Mouse (Mus musculus) frontal cortex, postnatal 36 days (tissue): Measurements from ENCODE around the gene Gnao1.
A peak's percentile ranks its signal among the peaks of the same experiment; 100 is the strongest.

Experiments
- DNase-seq, 2 experiments: peaks; one replicate each; pipeline ENCODE4 v3.0.0; 2022; ENCODE audit warnings: low spot score in 2 of 2

The Gnao1 gene

DNA sequence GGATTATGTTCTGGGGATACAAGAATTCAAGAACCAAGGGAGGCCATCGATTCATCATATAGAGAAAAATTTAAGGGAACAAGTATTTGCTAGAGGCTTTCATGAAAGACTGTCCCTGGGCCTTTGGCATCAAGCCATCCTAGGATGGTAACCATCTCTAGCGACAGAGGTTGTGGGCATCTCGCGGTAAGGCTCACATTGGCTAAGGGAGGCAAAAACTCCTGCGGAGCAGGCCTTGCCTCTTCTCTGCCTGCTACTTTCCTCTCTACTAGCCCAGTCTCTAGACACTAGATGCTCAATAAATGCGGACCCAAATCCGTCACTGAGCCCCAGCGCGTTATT, at the start of gene Gnao1:
Gene Gnao1 (plus strand): TSS at position 281 of the 342 bp plus-strand sequence.
- DNase-seq, result no peak

DNA sequence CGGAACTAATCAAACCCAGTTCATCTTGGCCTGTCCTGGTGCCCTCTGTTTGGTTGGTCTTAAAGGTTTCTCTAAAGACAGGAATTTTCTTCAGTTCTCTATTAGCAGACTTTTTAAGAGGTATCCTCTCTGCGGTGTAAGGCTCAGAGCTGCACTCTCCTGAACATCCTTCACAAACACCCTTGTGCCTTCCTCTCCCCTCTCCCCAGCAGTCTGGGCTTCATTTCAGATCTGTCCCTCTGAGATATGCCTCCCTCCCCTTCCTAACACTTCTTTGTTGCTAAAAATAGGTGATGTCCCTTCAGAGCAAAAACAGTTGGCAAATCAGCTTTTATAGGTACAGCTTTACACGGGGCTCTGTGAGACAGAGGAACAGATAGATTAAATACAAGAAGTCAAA, 32.2 kb upstream of the Gnao1 start:
- DNase-seq, result no peak

DNA sequence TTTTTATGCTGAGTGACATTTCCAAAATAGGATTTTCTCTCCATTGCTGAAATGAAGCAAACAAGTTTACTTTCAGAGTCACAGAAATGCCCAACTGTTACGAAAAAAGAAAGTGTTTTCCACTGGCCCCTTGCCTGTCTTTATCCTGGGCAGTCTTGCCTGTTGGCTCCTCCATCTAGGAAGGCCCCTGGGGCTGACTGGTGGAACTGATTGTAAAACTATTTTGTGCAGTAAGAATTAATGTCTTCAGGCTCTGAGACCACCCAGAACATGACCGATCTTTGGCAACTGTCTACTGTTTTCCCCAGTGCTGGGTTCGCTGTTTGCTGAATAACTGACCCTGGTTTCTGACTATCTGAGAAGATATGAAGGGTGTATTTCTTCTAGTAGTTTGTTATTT, 540 bp upstream of the Gnao1 start:
- DNase-seq, result no peak

DNA sequence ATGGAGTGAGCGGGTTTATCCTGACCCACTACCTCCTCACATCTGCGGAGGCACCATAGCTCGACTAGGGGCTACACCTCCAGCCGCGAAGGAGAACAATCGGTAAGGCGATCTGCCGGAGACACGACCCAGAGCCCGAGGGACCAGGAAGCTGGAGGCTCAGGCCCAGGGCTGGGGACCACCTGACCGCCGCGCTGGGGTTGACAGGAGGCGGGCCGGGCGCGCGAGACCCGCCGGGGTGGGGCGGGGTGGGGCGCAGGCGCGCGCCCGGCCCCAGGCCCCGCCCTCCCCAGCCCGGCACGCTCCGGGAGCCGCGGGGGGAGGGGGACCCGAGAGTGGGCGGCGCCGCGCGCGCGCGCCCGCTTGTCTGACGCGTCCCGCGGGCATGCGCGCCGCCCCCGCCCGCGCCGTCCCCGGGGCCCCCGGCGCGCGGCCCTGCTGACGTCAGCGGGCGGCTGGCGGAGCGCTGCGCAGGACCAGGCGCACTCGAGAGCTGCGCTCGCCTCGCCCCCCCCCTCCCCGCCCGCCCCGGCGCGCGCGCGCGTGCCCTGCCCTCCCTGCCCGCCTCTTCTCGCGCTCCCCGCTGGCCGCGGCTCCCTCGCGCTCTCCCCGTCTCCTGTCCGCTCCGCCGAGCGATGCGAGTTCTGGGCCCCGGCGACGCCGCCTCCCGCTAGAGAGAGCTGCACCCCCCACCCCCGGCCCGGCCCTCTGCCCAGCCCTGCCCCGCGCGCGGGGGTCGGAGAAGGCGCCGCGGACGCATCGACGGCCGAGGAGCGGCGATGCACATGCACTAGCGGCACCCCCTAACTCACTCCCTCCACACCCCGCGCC, 477 bp downstream of the Gnao1 start:
- peak; percentile 78 to 84 for DNase-seq

DNA sequence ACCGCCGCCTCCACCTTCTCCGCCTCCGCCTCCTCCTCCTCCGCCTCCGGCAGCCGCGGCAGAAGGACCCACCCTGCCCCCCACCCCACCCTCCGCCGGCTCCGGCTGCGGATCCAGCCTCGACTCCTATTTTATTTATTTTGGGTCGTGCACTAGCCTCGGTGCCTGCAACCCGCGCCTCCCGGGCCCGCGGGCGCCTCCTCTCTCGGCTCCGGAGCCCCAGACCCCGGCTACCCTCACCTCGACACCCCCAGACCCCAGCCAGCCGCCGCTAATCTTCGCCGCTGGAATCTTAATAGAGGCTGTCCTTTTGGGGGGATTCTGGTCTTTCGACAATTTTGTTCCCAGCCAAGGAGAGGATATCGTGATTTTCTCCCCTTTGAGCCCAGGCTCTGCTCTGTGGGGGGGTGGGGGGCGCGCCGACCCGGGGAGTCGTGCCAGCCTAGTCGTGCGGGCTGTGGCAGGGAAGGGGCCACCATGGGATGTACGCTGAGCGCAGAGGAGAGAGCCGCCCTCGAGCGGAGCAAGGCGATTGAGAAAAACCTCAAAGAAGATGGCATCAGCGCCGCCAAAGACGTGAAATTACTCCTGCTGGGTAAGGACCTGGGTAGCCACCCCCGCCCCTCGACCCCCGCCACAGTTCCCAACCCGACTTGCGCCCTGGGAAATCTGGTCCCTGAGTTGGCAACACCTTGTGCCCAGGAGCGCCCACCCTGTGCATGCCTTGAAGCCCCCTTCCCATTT, 1.3 kb downstream of the Gnao1 start:
- DNase-seq, result no peak

DNA sequence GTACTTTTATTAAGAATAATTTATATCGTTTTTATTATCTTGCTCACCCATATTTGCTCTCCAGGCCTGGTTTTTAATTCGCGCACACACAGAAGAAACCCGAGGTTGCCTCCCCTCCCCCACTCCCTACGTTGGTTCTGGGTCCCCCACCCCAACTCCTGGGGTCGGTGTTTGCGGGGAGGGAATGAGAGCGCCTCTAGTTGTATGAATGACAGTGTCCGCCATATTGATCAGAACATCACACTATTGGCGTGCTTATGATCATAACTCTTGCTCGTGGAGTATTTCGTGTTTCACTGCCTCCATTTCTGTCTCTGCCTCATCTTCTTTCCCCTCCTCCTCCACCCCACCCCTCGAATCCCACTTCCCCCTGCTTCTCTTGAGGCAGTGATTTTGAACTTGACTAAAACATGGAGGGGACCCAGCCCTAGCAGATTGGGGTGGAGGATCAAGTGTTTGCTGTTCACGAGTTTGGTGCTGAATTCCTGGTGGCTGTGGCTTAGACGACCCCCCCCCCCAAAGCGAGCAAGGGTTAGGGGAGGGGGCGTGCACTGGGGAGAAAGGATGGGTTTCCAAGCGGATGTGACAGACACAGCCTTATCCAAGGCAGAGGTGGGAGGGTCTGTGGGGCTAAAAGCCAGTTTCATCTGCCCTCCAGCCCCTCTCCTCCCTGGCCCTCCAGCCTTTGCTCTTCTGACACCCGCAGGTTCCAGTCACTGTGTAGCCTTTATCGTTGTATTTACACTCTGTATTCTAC, 2.1 kb downstream of the Gnao1 start:
- DNase-seq, result no peak

DNA sequence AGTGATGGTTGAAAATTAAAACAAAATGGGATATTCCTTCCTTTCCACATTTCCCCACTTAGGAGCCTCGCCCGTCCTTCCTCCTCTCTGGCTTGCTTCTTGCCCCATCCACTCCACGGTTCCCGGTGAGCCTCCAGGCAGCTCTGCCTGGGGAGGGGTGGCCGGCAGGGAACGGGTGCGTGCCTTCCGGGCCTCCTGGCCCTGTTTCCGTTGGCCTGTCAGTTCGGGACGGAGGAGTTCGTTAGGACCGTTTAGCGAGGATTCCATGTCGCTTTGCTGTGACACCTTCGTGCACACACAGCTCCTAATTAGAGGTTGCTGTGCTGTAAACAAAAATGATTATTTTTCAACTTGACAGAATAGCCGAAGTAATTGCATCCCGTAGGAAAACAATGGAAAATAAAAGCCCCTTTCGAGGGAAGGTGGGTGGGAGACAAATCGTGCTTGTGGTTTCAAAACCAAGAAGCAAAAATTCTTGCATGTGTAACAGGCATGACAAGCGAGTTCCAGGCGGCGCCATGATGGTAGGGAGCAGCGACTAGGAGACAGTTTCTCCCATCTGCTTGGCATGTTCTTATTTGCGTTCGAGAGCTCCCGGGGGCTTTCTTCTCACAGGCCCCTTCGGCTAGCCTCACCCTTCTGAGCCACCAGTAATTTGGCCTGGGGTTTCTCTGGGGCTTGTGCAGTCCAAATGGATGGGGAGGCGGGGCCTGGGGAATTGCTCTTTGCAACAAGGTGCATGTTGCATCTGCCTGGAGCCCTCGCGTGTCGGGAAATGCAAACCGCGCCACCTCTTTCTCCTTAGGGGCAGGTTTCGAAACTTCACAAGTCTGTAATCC, 3.0 kb downstream of the Gnao1 start:
- peak in 1 of 2 experiments; percentile 65 for DNase-seq

DNA sequence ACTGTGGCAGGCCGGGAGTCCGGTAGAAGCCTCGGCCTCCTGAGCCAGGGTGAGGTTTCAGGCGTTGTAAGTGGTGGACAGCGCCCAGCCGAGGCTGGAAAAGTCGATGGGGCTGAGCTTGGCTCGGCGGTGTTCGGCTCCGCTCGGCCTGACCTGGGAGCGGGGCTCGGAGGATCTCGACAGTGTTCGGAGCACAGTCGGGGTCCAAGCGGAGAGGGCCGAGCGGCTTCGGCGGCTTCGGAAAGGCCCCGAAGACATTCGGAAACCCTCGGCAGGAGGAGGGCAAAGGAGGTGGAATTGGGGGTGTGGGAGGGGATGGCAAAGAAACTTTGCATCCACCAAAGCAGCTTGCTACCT, 3.6 kb downstream of the Gnao1 start:
- DNase-seq, result peak; percentile 87 to 93

DNA sequence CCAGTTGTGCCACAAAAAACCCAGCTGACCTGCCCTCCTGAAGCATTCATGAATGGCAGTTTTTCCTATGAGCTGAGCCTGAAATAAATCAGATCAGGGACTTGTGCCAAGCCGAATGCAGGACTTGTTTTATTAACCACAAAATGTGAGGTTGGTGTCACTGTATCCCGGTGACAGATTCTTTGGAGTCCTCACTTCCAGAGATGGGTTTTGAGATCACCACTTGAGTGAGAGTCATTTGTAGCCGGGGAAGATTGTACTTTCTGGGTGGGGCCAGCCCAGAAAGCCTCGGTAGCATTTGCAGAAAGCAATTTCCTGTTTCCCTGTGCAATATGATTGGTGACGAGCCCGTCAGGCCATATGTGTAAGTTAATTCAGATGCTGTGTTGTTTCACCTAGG, 4.5 kb downstream of the Gnao1 start:
- DNase-seq, result peak in 1 of 2 experiments; percentile 47

DNA sequence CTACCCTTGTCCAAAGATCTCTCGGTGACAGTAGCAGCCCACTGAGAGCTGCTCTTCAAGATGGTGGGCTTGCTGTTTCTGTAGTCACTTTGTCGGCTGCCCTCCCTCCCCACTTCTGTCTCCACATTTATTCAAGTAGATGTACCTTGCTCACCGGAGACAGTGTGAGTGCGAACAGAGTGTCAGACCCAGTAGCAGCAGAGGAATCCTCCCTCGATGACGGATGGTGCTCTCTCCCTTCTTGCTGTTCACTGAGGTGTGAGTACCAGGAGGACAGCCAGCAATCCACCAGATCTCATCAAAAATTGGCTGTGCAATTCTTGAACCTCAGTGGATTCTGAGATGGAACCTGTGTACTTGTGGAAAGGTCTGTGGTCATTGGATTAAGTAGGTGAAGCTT, 6.5 kb downstream of the Gnao1 start:
- no peak for DNase-seq

DNA sequence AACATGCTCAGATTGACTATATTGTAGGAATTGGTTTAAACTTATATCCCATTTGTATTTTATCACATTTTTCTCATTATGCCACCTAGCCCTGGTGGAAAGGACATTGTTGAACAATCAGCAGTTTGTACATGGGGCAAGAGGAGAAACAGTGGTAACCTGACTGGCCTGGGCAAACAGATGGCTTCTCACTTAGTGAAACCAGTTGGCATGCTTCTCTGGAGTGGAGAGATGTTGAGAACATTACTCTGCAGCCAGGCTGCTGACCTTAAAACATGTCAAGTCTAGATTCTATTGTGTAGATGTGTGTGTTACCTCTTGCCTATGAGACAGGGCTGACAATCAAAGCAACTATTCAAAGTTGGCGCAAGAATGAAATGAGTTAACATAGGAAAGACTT, 7.6 kb downstream of the Gnao1 start:
- no peak for DNase-seq

DNA sequence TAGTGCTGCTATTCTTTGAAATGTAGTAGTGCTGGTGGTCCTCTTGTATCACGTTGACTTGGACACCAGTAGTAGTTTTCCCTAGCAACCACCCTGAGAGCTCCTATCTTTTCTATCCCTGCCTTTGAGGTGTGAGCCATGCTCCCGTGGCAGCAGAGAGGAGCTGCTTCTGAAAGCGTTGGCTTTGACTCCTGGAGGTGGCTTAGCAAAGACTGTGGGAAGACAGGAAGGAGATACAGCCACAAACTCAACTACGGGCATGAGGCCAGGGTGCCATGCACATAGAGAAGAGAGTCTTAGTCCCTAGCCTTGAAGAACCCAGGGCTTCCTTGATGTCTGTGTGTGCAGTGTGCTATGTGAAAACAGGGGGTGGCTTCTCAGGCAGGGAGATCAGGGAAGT, 10.2 kb downstream of the Gnao1 start:
- DNase-seq, result no peak

DNA sequence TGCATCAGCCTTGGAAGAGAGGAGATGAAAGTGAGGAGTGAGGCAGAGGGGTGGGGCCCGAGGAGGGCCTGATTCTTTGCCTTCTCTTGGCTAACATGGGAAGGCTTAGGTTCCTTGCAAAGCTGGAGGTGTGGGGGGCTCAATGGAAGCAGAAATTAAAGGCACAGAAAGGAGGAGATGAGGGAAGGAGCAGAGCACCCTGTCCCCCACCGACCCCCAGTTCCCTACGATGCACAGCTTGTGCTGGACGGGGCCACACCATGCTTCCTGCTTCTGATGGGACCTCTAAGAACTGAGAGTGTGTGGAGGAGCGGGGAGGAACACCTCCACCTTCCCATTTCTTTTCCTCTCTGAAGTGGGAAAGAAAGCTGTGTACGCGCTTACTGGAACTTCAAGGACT, 11.6 kb downstream of the Gnao1 start:
- no peak for DNase-seq

DNA sequence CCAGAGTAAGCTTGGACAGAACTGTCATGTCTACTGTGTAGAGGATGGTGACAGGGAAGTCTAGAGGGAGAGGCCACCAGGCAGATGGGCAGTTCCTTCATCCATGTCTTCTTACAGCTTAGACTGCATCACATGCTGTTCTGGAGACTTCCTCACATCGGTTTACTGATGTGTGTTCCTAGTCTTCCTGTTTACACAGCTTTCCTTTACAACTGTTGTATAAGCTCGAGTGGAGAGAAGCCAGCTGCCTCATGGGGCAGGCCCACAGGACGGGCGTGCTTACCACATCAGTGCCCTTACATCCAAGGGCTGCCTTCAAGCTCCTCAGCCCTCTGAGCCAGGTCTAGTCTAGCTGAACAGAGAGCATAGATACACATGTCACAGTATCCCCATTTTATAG, 15.6 kb downstream of the Gnao1 start:
- DNase-seq, result no peak

DNA sequence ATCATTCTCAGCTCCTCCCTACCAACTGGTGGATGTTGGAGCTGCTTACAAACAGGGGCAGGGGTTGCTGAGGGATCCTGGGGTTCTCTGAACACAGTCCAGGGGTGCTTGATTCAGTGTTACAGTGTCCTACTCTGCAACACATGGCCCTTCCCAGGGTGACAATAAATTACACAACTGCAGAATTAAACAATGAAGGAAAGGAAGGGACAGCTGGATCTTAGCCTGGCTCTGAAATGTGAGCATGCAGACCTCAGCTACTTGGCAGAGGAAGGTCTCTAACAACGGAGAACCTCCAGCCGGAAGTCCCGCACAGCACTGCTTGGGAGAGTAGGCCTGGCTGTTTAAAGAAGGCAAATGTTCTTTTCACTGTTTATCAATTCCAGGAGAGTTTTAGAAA, 20.9 kb downstream of the Gnao1 start:
- DNase-seq, result no peak

DNA sequence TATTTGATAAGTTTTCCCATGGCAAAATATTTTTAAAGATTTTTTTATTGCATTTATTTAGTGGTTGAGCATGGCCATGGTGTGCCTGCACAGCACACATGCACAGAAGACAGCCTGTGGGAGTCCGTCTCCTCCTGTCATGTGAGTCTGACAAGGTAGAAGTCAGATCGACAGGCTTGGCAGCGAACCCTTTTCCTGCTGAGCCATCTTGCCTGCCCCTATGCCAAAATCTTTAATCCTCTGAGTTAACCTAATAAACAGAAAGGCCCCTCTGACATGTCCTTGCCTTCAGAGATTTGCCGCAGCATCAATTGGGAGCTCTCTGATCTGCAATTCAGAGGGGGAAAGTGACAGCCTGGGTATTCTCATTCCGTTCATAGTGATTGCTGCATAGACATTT, 26.0 kb downstream of the Gnao1 start:
- DNase-seq, result no peak

DNA sequence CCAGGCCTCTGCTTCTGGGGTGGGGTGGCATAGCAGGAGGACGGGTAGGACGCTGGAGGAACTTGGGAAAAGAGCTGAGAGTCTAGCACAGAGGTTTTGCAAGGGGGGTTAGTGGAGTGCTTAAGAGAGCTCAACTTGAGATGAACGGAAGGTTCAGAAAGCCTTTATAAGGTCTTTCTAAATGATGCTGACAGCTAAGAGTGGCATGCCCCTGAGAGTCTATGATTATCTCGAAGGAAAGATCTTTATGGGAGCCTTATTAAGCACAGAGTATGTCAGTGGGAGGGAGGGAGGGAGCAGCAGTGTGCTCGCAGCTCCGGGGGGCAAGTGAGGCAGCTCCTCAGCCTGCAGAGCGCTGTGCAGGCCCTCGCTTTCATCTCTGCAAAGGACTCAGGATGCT, 29.3 kb downstream of the Gnao1 start:
- no peak for DNase-seq

DNA sequence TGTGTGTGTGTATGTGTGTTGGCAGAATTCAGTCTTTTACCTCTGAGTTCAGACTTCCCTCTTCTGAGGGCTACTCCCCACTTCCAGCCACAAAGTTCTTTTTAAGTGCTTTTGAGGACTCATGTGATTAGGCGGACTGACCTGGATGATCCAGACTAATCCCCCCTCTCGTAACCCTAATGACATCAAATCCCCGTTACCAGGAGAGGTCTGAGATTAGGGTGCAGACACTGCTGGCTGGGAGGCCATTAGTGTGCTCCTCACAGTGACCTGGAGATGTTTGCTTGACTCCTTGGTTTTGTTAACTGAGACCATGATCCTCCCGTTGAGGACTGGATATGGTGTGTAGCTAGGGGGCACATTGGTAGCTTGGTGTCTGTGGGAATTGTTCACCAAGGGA, 30.7 kb downstream of the Gnao1 start:
- DNase-seq, result no peak

DNA sequence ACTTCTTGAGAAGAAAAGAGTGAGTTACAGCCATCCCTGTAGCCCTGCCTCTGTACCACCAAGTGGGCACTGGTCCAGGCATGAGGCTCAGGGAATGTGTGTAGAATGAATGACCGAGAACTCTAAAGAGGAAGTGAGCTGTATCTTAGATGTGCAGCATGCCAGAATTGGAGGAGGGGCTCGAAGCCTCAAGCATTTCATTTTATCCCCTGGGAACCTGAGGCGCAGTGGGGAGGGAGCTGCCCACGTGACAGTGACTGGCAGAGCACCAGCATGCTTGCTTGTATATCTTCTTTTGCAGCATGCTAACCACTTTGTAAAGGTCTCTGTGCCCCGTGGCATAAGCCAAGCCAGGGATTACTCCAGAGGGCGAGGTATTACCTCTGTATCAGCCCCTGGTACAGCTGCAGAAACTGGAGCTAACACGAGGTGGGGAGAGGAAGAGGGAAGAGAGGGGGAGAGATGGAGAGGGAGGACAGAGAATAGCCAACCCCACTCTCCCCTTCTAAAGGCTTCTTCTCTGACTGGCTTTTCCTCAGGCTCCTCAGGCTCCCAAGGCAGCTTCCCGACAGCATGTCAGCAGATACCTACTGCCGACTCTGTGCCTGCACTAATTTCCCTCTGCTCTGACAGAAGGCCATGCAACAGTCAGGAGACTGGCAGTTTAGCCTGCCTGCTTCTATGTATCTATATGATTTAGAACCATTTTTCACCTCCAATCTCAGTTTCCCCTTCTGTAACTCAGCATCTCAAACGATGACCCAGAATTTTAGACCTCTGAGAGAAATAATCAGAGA, 31.4 kb downstream of the Gnao1 start:
- peak; percentile 57 to 58 for DNase-seq

DNA sequence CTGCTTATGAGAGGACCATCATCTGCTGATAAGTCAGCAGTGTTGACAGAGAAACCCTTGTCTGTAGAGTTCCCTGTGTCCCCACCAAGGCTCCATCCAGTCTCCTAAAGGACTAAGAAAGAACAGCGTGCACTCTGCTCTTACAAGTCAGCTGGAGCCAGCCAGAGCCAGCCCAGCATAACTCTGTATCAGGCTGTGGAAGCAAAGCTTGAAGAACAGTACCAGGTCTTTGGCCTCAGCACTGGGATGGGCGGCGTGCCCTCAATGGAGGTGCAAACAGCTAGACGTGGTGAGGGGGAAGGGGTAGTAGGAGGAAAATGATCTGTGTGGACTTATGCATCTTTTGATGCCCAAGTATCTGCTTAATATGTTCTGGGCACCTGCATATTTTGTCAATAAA, 32.8 kb downstream of the Gnao1 start:
- DNase-seq, result no peak
